Mouse (Mus musculus) CH12.LX (cell line): ENCODE measurements around the gene Chd5. TPM values are rescaled to one million over a fixed set of nuclear protein-coding genes. Genes with fewer than 3 reads are reported as not detected.

Experiments
- DNase-seq: peaks from one replicate; pipeline ENCODE4 v3.0.0-alpha.2; 2013; ENCODE audit errors: extremely low read depth
- H3K27ac ChIP-seq: 2 replicates; pipeline ENCODE4 v1.5.1; 2012; ENCODE audit warnings: low read depth, mild to moderate bottlenecking, control low read depth, moderate library complexity; ENCODE audit not compliant: insufficient read depth
- H3K27me3 ChIP-seq: replicated peaks from 2 replicates; pipeline ENCODE3; 2012; ENCODE audit warnings: inconsistent platforms
- H3K36me3 ChIP-seq, 2 experiments: replicated peaks in 1 of 2; 2 replicates each; pipeline versions ENCODE3 to v1.6.1; 2012; ENCODE audit warnings: inconsistent platforms in 1 of 2, low read length in 1 of 2, mild to moderate bottlenecking in 1 of 2, mixed read lengths in 1 of 2, moderate library complexity in 1 of 2; ENCODE audit not compliant: control insufficient read depth in 1 of 2, insufficient read depth in 1 of 2
- H3K4me1 ChIP-seq, 2 experiments: 2 replicates each; pipeline ENCODE4 v1.6.1; 2012; ENCODE audit warnings: inconsistent platforms in 1 of 2, moderate library complexity in 1 of 2; ENCODE audit not compliant: insufficient read depth in 2 of 2, control insufficient read depth in 1 of 2
- H3K4me2 ChIP-seq: 2 replicates; pipeline ENCODE4 v1.6.1; 2012; ENCODE audit warnings: low read depth, mild to moderate bottlenecking, control low read depth; ENCODE audit not compliant: poor library complexity, insufficient read depth, severe bottlenecking
- H3K4me3 ChIP-seq, 3 experiments: fragments of 150-350 bp in 1 of 3; sonication (generic) in 1 of 3; replicated peaks in 1 of 3; 2 replicates each; pipeline versions ENCODE3 to v1.5.1; 2011 to 2012; ENCODE audit warnings: low read depth in 2 of 3, low read length in 2 of 3, mild to moderate bottlenecking in 2 of 3, moderate library complexity in 2 of 3, control low read depth in 1 of 3, improper control_type of control experiment in 1 of 3, inconsistent platforms in 1 of 3, mixed read lengths in 1 of 3; ENCODE audit not compliant: poor library complexity in 1 of 3
- H3K79me2 ChIP-seq: replicated peaks from 2 replicates; pipeline ENCODE4 v1.6.1; 2012; ENCODE audit warnings: mild to moderate bottlenecking, moderate library complexity; ENCODE audit not compliant: control insufficient read depth, poor library complexity, insufficient read depth, severe bottlenecking; ENCODE audit errors: extremely low read depth
- H3K9ac ChIP-seq: 2 replicates; pipeline ENCODE4 v1.6.1; 2012; ENCODE audit warnings: low read depth, mild to moderate bottlenecking, control low read depth, moderate library complexity; ENCODE audit not compliant: insufficient read depth
- H3K9me3 ChIP-seq: replicated peaks from 2 replicates; pipeline ENCODE3; 2012; ENCODE audit warnings: low read length, inconsistent platforms, mixed read lengths
- BHLHE40 ChIP-seq: IDR thresholded peaks from 2 replicates; pipeline ENCODE4 v1.6.1; 2011; ENCODE audit warnings: mild to moderate bottlenecking, low read depth, low read length, improper control_type of control experiment
- CHD1 ChIP-seq: IDR thresholded peaks from 2 replicates; pipeline ENCODE4 v1.6.1; 2012; ENCODE audit warnings: low read depth, low read length, improper control_type of control experiment, inconsistent platforms
- CHD2 ChIP-seq: IDR thresholded peaks from 2 replicates; pipeline ENCODE4 v1.6.1; 2011; ENCODE audit warnings: low read length, improper control_type of control experiment
- CTCF ChIP-seq, 2 experiments: IDR thresholded peaks in 1 of 2; conservative IDR thresholded peaks in 1 of 2; 2 replicates each; pipeline ENCODE4 v1.5.1; 2011 to 2012; ENCODE audit warnings: low read depth in 2 of 2, low read length in 2 of 2, improper control_type of control experiment in 1 of 2, inconsistent platforms in 1 of 2, mild to moderate bottlenecking in 1 of 2, moderate library complexity in 1 of 2
- E2F4 ChIP-seq: IDR thresholded peaks from 2 replicates; pipeline ENCODE4 v1.6.1; 2011; ENCODE audit warnings: low read depth, low read length, improper control_type of control experiment; ENCODE audit not compliant: insufficient replicate concordance
- ELF1 ChIP-seq: IDR thresholded peaks from 2 replicates; pipeline ENCODE4 v1.6.1; 2014; ENCODE audit warnings: low read depth, mild to moderate bottlenecking, inconsistent platforms, low read length, improper control_type of control experiment
- EP300 ChIP-seq: IDR thresholded peaks from 2 replicates; pipeline ENCODE4 v1.6.1; 2011; ENCODE audit warnings: low read length, improper control_type of control experiment
- ETS1 ChIP-seq: conservative IDR thresholded peaks from 2 replicates; pipeline ENCODE4 v1.6.1; 2012; ENCODE audit warnings: low read depth, mild to moderate bottlenecking, inconsistent platforms, low read length, improper control_type of control experiment, moderate library complexity
- GABPA ChIP-seq: IDR thresholded peaks from 2 replicates; pipeline ENCODE4 v1.6.1; 2012; ENCODE audit warnings: low read depth, low read length, improper control_type of control experiment, inconsistent platforms; ENCODE audit not compliant: insufficient replicate concordance
- HCFC1 ChIP-seq: IDR thresholded peaks from 2 replicates; pipeline ENCODE4 v1.6.1; 2012; ENCODE audit warnings: low read depth, mild to moderate bottlenecking, inconsistent platforms, low read length, improper control_type of control experiment
- IRF4 ChIP-seq: IDR thresholded peaks from 2 replicates; pipeline ENCODE4 v1.6.1; 2014; ENCODE audit warnings: low read depth, mild to moderate bottlenecking, inconsistent platforms, low read length, improper control_type of control experiment
- JUN ChIP-seq: IDR thresholded peaks from 2 replicates; pipeline ENCODE4 v1.6.1; 2011; ENCODE audit warnings: low read depth, mild to moderate bottlenecking, low read length, improper control_type of control experiment, moderate library complexity; ENCODE audit not compliant: insufficient read depth
- JUND ChIP-seq: conservative IDR thresholded peaks from 2 replicates; pipeline ENCODE4 v1.6.1; 2011; ENCODE audit warnings: low read depth, low read length, improper control_type of control experiment
- KAT2A ChIP-seq: IDR thresholded peaks from 2 replicates; pipeline ENCODE4 v1.6.1; 2012; ENCODE audit warnings: low read length, improper control_type of control experiment, inconsistent platforms; ENCODE audit not compliant: insufficient replicate concordance
- MAFK ChIP-seq: IDR thresholded peaks from 2 replicates; pipeline ENCODE4 v1.6.1; 2011; ENCODE audit warnings: low read length, improper control_type of control experiment; ENCODE audit not compliant: insufficient replicate concordance
- MAX ChIP-seq: IDR thresholded peaks from 2 replicates; pipeline ENCODE4 v1.6.1; 2011; ENCODE audit warnings: low read length, improper control_type of control experiment
- MAZ ChIP-seq: IDR thresholded peaks from 2 replicates; pipeline ENCODE4 v1.6.1; 2012; ENCODE audit warnings: low read depth, mild to moderate bottlenecking, inconsistent platforms, low read length, improper control_type of control experiment, moderate library complexity
- MEF2A ChIP-seq: IDR thresholded peaks from 2 replicates; pipeline ENCODE4 v1.6.1; 2014; ENCODE audit warnings: low read depth, mild to moderate bottlenecking, inconsistent platforms, low read length, improper control_type of control experiment, borderline replicate concordance
- MXI1 ChIP-seq: IDR thresholded peaks from 2 replicates; pipeline ENCODE4 v1.6.1; 2011; ENCODE audit warnings: mild to moderate bottlenecking, low read depth, low read length, improper control_type of control experiment
- MYC ChIP-seq: IDR thresholded peaks from 2 replicates; pipeline ENCODE4 v1.6.1; 2011; ENCODE audit warnings: low read depth, mild to moderate bottlenecking, improper control_type of control experiment, low read length
- NELFE ChIP-seq: IDR thresholded peaks from 2 replicates; pipeline ENCODE4 v1.6.1; 2011; ENCODE audit warnings: low read depth, low read length, improper control_type of control experiment
- NRF1 ChIP-seq: IDR thresholded peaks from 2 replicates; pipeline ENCODE4 v1.6.1; 2014; ENCODE audit warnings: low read depth, mild to moderate bottlenecking, inconsistent platforms, low read length, improper control_type of control experiment, moderate library complexity
- PAX5 ChIP-seq: IDR thresholded peaks from 2 replicates; pipeline ENCODE4 v1.6.1; 2012; ENCODE audit warnings: low read length, inconsistent platforms, mixed read lengths
- POLR2A ChIP-seq: IDR thresholded peaks from 2 replicates; pipeline ENCODE4 v1.6.1; 2011; ENCODE audit warnings: low read depth, mild to moderate bottlenecking, improper control_type of control experiment, low read length
- POLR2AphosphoS2 ChIP-seq: IDR thresholded peaks from 2 replicates; pipeline ENCODE4 v1.6.1; 2011; ENCODE audit warnings: low read depth, low read length, improper control_type of control experiment
- RAD21 ChIP-seq: IDR thresholded peaks from 2 replicates; pipeline ENCODE4 v1.6.1; 2011; ENCODE audit warnings: low read depth, mild to moderate bottlenecking, low read length, improper control_type of control experiment, moderate library complexity
- SIN3A ChIP-seq: IDR thresholded peaks from 2 replicates; pipeline ENCODE4 v1.6.1; 2012; ENCODE audit warnings: low read length, improper control_type of control experiment, inconsistent platforms
- SMC3 ChIP-seq: IDR thresholded peaks from 2 replicates; pipeline ENCODE4 v1.6.1; 2011; ENCODE audit warnings: low read depth, low read length, improper control_type of control experiment
- TBP ChIP-seq: conservative IDR thresholded peaks from 2 replicates; pipeline ENCODE4 v1.6.1; 2011; ENCODE audit warnings: low read depth, low read length, improper control_type of control experiment
- TCF12 ChIP-seq: IDR thresholded peaks from 2 replicates; pipeline ENCODE4 v1.6.1; 2014; ENCODE audit warnings: low read depth, mild to moderate bottlenecking, inconsistent platforms, low read length, improper control_type of control experiment
- UBTF ChIP-seq: IDR thresholded peaks from 2 replicates; pipeline ENCODE4 v1.6.1; 2012; ENCODE audit warnings: low read depth, mild to moderate bottlenecking, inconsistent platforms, low read length, improper control_type of control experiment, moderate library complexity
- USF1 ChIP-seq: IDR thresholded peaks from 2 replicates; pipeline ENCODE4 v1.6.1; 2014; ENCODE audit warnings: low read depth, mild to moderate bottlenecking, inconsistent platforms, low read length, improper control_type of control experiment
- USF2 ChIP-seq: conservative IDR thresholded peaks from 2 replicates; pipeline ENCODE4 v1.6.1; 2011; ENCODE audit warnings: low read depth, low read length, improper control_type of control experiment
- ZC3H11A ChIP-seq: IDR thresholded peaks from 2 replicates; pipeline ENCODE4 v1.6.1; 2012; ENCODE audit warnings: low read depth, mild to moderate bottlenecking, inconsistent platforms, low read length, improper control_type of control experiment
- ZKSCAN1 ChIP-seq: IDR thresholded peaks from 2 replicates; pipeline ENCODE4 v1.6.1; 2012; ENCODE audit warnings: low read depth, inconsistent platforms, low read length, improper control_type of control experiment, borderline replicate concordance
- ZMIZ1 ChIP-seq: IDR thresholded peaks from 2 replicates; pipeline ENCODE4 v1.6.1; 2012; ENCODE audit warnings: low read depth, mild to moderate bottlenecking, inconsistent platforms, low read length, improper control_type of control experiment
- ZNF384 ChIP-seq: IDR thresholded peaks from 2 replicates; pipeline ENCODE4 v1.6.1; 2012; ENCODE audit warnings: low read depth, low read length, improper control_type of control experiment, inconsistent platforms
- dilution Hi-C: fragments of 300-500 bp; cut with MboI; formaldehyde crosslinking; loops from 2 replicates; pipeline ENCODE4 v1.14.3; 2020; ENCODE audit warnings: low sequenced_read_pairs; ENCODE audit not compliant: extremely low pct_unique_long_range_greater_than_20kb, extremely low pct_ligation_motif_present
- in situ Hi-C: fragments of 300-500 bp; cut with MboI; formaldehyde crosslinking; loops from 3 replicates; pipeline ENCODE4 v1.14.3; 2019; ENCODE audit warnings: low sequenced_read_pairs, low pct_ligation_motif_present, low pct_unique_long_range_greater_than_20kb, mixed read lengths
- polyA plus RNA-seq: library from polyadenylated mRNA; unstranded; fragments of >175 nt; gene quantifications from 2 replicates; pipeline ENCODE4 v1.2.1, GENCODE M21; 2012; ENCODE audit warnings: low read depth; ENCODE audit not compliant: insufficient read length
- total RNA-seq, 2 experiments: library from RNA; depleted of rRNA; stranded (reverse); fragments of 300-350 nt in 1 of 2; fragments of >200 nt in 1 of 2; gene quantifications; 2 replicates each; pipeline ENCODE4 v1.2.3; 2012 to 2014

Chd5 gene
- total and polyA plus RNA-seq, 3 experiments: 0.44 to 3.4 (median 1.2) TPM

DNA sequence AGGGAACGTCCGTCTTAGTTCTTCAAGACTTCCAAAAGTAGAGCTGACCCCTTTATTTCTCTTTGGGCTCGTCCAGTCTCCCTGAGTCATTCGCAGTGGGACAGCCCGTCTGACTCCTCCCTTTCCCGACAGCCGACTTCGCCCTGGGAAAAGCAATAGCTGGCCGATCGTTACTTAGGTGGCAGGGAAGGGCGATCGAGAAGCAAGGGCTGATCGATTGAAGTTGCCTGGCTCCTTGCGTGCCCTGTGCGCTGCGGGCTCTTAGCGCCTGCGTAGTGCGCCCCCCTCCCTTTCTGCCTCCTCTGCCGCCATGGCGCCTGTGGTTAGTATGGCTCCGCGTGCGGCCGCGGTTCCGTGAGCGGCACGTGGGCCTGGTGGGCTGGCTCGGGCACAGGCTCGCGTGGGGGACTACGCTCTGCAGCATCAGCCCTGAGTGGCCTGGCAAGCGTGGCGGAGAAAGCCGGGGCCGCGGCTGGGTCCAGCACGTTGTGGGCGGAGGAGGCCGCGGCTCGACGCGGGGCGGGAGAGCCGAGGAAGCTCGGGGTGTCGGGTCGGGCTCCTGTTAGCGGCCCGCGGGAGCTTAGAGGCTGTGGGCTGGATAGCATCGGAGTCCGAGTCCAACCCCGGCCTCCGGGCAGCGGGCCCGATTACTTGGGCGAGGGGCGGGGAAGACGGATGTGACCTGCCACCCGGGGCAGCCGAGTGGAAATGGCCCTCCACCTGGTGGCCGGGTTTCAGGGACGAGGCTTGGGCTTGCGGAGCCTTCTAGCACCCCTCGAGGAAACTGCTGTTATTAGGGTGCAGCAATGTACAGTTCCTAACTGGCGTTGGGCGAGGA, 12.7 kb upstream of the Chd5 start, which contains the start of gene Rpl22:
TSS of gene Rpl22 (plus strand) at position 169 of the 838 bp plus-strand sequence.
- Histone ChIP-seq H3K27ac (peak within 1 kb of the TSS; percentile 53), H3K9ac (peak within 1 kb of the TSS; percentile 82), H3K4me3 (peak within 1 kb of the TSS; percentile 94 to 97 (median 97)), H3K9me3 (peaks cover 3% of the 10 kb centered on the region), H3K4me2 (peak within 1 kb of the TSS; percentile 99), H3K36me3 (peaks cover 21 to 32% of the 10 kb centered on the region in 2 experiments), H3K27me3 (no peaks in the 10 kb centered on the region), H3K79me2 (peaks cover 51% of the 10 kb centered on the region), H3K4me1 (peaks cover 3 to 29% of the 10 kb centered on the region in 2 experiments; a peak in 3 of 4 replicates)
- in situ Hi-C loops: loop anchor here (5.0 kb wide), 1 partner anchor 112 kb away; no protein-coding TSS in a partner anchor
- dilution Hi-C loops: no loop called here
- DNase-seq: peak; percentile 98
- TF ChIP-seq ZC3H11A (no peak), JUND (no peak), ZNF384 (no peak), PAX5 (no peak), MAZ (peak; percentile 91), ETS1 (no peak), USF1 (no peak), MXI1 (peak; percentile 91), GABPA (no peak; the same call in 1 of the 2 replicates), BHLHE40 (peak; percentile 89), TBP (peak; percentile 81), USF2 (no peak), NRF1 (peak; percentile 90), JUN (no peak; the same call in 1 of the 2 replicates), MAFK (no peak), POLR2AphosphoS2 (no peak), UBTF (0 out of 2 replicates have a peak, but pooled peaks have one; percentile 54), CTCF (conservative IDR thresholded peaks at IDR 0.05 in 1 of 2, IDR thresholded peaks at IDR 0.05 in 1 of 2; ENCODE audit: low read depth in 2 of 2, low read length in 2 of 2) (0 out of 4 replicates have a peak, but pooled peaks of 1 of the 2 experiments have one; percentile 15), POLR2A (peak; percentile 91), EP300 (no peak), RAD21 (no peak), CHD1 (peak; percentile 100), NELFE (peak; percentile 85), KAT2A (peak; percentile 72; the same call in 1 of the 2 replicates), TCF12 (peak; percentile 87; the same call in 1 of the 2 replicates), IRF4 (peak; percentile 42; the same call in 1 of the 2 replicates), HCFC1 (peak; percentile 91), MAX (peak; percentile 76; the same call in 1 of the 2 replicates), MYC (peak; percentile 91), SMC3 (no peak), SIN3A (peak; percentile 100), CHD2 (no peak), ELF1 (peak; percentile 25; the same call in 1 of the 2 replicates), MEF2A (peak; percentile 45; the same call in 1 of the 2 replicates), ZMIZ1 (peak; percentile 66; the same call in 1 of the 2 replicates), ZKSCAN1 (no peak), E2F4 (no peak; the same call in 1 of the 2 replicates)
